Mouse (Mus musculus) heart, postnatal 0 days (tissue): ENCODE results near the gene Zbtb1. TPM values are rescaled to one million over a fixed set of nuclear protein-coding genes. Genes with fewer than 3 reads are reported as not detected.
A peak's percentile ranks its signal among the peaks of the same experiment; 100 is the strongest.

Experiments used
- ATAC-seq: fragments of 200-750 bp; cut with Nextera tagmentation; 2 replicates; pipeline ENCODE4 v1.8.0; 2017; ENCODE audit warnings: low read depth, moderate number of reproducible peaks, moderate library complexity; ENCODE audit not compliant: insufficient read depth
- DNase-seq: peaks from one replicate; pipeline ENCODE4 v3.0.0-alpha.2; 2016; ENCODE audit warnings: low spot score
- H3K27ac ChIP-seq: fragments of 300-500 bp; sonication (generic); 2 replicates; pipeline ENCODE4 v1.5.1; 2014; ENCODE audit warnings: low read depth, mild to moderate bottlenecking
- H3K27me3 ChIP-seq: fragments of 300-500 bp; sonication (generic); 2 replicates; pipeline ENCODE4 v1.6.1; 2014; ENCODE audit warnings: low read length, mixed read lengths; ENCODE audit not compliant: control insufficient read depth, insufficient read depth
- H3K36me3 ChIP-seq: fragments of 300-500 bp; sonication (generic); replicated peaks from 2 replicates; pipeline ENCODE4 v1.6.1; 2014; ENCODE audit warnings: low read length, mixed read lengths; ENCODE audit not compliant: control insufficient read depth, insufficient read depth
- H3K4me1 ChIP-seq: fragments of 300-500 bp; sonication (generic); 2 replicates; pipeline ENCODE4 v1.6.1; 2014; ENCODE audit warnings: antibody characterized with exemption; ENCODE audit not compliant: control insufficient read depth, insufficient read depth
- H3K4me2 ChIP-seq: fragments of 300-500 bp; sonication (generic); 2 replicates; pipeline ENCODE4 v1.6.1; 2014; ENCODE audit warnings: low read depth, mild to moderate bottlenecking, low read length, moderate library complexity
- H3K4me3 ChIP-seq: fragments of 300-500 bp; sonication (generic); 2 replicates; pipeline ENCODE4 v1.5.1; 2014; ENCODE audit warnings: low read depth, low read length
- H3K9ac ChIP-seq: fragments of 300-500 bp; sonication (generic); replicated peaks from 2 replicates; pipeline ENCODE4 v1.6.1; 2014; ENCODE audit warnings: low read depth, low read length, mixed read lengths
- H3K9me3 ChIP-seq: fragments of 300-500 bp; sonication (generic); replicated peaks from 2 replicates; pipeline ENCODE4 v1.6.1; 2016; ENCODE audit warnings: low read length; ENCODE audit not compliant: control insufficient read depth
- CTCF ChIP-seq: IDR thresholded peaks from 2 replicates; pipeline ENCODE4 v1.5.1; 2016; ENCODE audit warnings: antibody characterized with exemption, control low read depth, low read depth
- EP300 ChIP-seq: IDR thresholded peaks from 2 replicates; pipeline ENCODE4 v1.6.1; 2016; ENCODE audit warnings: antibody characterized with exemption, low read depth
- WGBS: fragments of 180-500 bp; shearing (Covaris S2); extraction: QIAGEN DNeasy Blood & Tissue Kit; methylation state at CpG from one replicate; pipeline ENCODE4 v1.1.7; 2014; 5-methylcytosine and 5-hydroxymethylcytosine counted together
- polyA plus RNA-seq: library from polyadenylated mRNA; unstranded; fragments of >200 nt; fragmentation: Nextera tagmentation; extraction: Ambion mirVana; gene quantifications from 2 replicates; pipeline ENCODE4 v1.2.1, GENCODE M21; 2015
- total RNA-seq: library from RNA; depleted of rRNA; stranded (reverse); fragments of >200 nt; gene quantifications from 2 replicates; pipeline ENCODE4 v1.2.3, GENCODE M21; 2014; ENCODE audit warnings: low replicate concordance

Gene Zbtb1
- total and polyA plus RNA-seq, 2 experiments from 2014 or later, result 4.6 to 5.0 TPM

GRCm38 (mm10) chr12:76376649-76377048 is 6.6 kb downstream of the Zbtb1 start:
- no peak overlapping the region for H3K27ac ChIP-seq
- no peak overlapping the region for H3K4me3 ChIP-seq
- TF ChIP-seq EP300, result no peak
- TF ChIP-seq CTCF, result peak; percentile 63
- 0 out of 2 replicates have a peak, but pooled peaks cover 5% of the 10 kb centered on the region for H3K36me3 ChIP-seq
- no peaks in the 10 kb centered on the region for H3K9me3 ChIP-seq
- H3K27me3 ChIP-seq, result no peaks in the 10 kb centered on the region
- H3K4me2 ChIP-seq, result no peak overlapping the region
- peak; percentile 52 for ATAC-seq
- peaks cover 25% of the 10 kb centered on the region for H3K4me1 ChIP-seq
- 49% methylated on average over 7 of the region's 7 CpGs for WGBS
- no peak overlapping the region for H3K9ac ChIP-seq
- no peak for DNase-seq

GRCm38 (mm10) chr12:76377059-76377458 is 7.0 kb downstream of the Zbtb1 start:
- TF ChIP-seq CTCF, result no peak
- TF ChIP-seq EP300, result no peak
- H3K9me3 ChIP-seq, result no peaks in the 10 kb centered on the region
- H3K4me3 ChIP-seq, result no peak overlapping the region
- no peaks in the 10 kb centered on the region for H3K27me3 ChIP-seq
- DNase-seq, result no peak
- no peak overlapping the region for H3K4me2 ChIP-seq
- 97% methylated on average over 6 of the region's 6 CpGs for WGBS
- ATAC-seq, result no peak
- H3K9ac ChIP-seq, result no peak overlapping the region
- 0 out of 2 replicates have a peak, but pooled peaks cover 7% of the 10 kb centered on the region for H3K36me3 ChIP-seq
- peaks cover 21% of the 10 kb centered on the region for H3K4me1 ChIP-seq
- H3K27ac ChIP-seq, result 0 out of 2 replicates have a peak overlapping the region, but pooled peaks have one; percentile 1

- ATAC-seq (no peak), DNase-seq (no peak)
- Histone ChIP-seq H3K4me2 (no peak overlapping the region), H3K27ac (0 out of 2 replicates have a peak overlapping the region, but pooled peaks have one; percentile 21), H3K36me3 (0 out of 2 replicates have a peak, but pooled peaks cover 7% of the 10 kb centered on the region), H3K9me3 (no peaks in the 10 kb centered on the region), H3K9ac (no peak overlapping the region), H3K4me1 (peaks cover 14% of the 10 kb centered on the region), H3K27me3 (no peaks in the 10 kb centered on the region), H3K4me3 (no peak overlapping the region)
- TF ChIP-seq CTCF, result no peak
- TF ChIP-seq EP300, result no peak
- WGBS, result 84% methylated on average over 3 of the region's 3 CpGs
These were observed 7.7 kb downstream of the Zbtb1 start for GRCm38 (mm10) chr12:76377726-76378125.

- 0 out of 2 replicates have a peak, but pooled peaks cover 7% of the 10 kb centered on the region for H3K36me3 ChIP-seq
- no peak overlapping the region for H3K9ac ChIP-seq
- H3K4me2 ChIP-seq, result no peak overlapping the region
- no peak overlapping the region for H3K4me3 ChIP-seq
- ATAC-seq (peak; percentile 61; the same call in 1 of the 2 replicates), DNase-seq (no peak)
- WGBS, result 59% methylated on average over 5 of the region's 5 CpGs
- peaks cover 14% of the 10 kb centered on the region for H3K4me1 ChIP-seq
- TF ChIP-seq EP300 (no peak), CTCF (no peak)
- H3K9me3 ChIP-seq, result no peaks in the 10 kb centered on the region
- no peaks in the 10 kb centered on the region for H3K27me3 ChIP-seq
- H3K27ac ChIP-seq, result 0 out of 2 replicates have a peak overlapping the region, but pooled peaks have one; percentile 57
These were observed 8.5 kb downstream of the Zbtb1 start for GRCm38 (mm10) chr12:76378556-76378955.

GRCm38 (mm10) chr12:76380151-76380550 is 10.1 kb downstream of the Zbtb1 start:
- no peak for TF ChIP-seq CTCF
- TF ChIP-seq EP300, result no peak
- 56% methylated on average over 7 of the region's 7 CpGs for WGBS
- Histone ChIP-seq H3K4me1 (peaks cover 13% of the 10 kb centered on the region), H3K36me3 (peaks cover 11% of the 10 kb centered on the region), H3K9ac (no peak overlapping the region), H3K9me3 (no peaks in the 10 kb centered on the region), H3K4me2 (no peak overlapping the region), H3K27ac (no peak overlapping the region), H3K4me3 (no peak overlapping the region), H3K27me3 (no peaks in the 10 kb centered on the region)
- no peak for ATAC-seq
- DNase-seq, result no peak

- no peak overlapping the region for H3K9ac ChIP-seq
- no peaks in the 10 kb centered on the region for H3K27me3 ChIP-seq
- H3K4me1 ChIP-seq, result no peaks in the 10 kb centered on the region
- 87% methylated on average over 8 of the region's 8 CpGs for WGBS
- TF ChIP-seq CTCF (no peak), EP300 (no peak)
- H3K9me3 ChIP-seq, result no peaks in the 10 kb centered on the region
- H3K27ac ChIP-seq, result no peak overlapping the region
- H3K4me2 ChIP-seq, result no peak overlapping the region
- H3K4me3 ChIP-seq, result no peak overlapping the region
- H3K36me3 ChIP-seq, result peaks cover 46% of the 10 kb centered on the region
- ATAC-seq, result no peak
- no peak for DNase-seq
These were observed 15.3 kb downstream of the Zbtb1 start for GRCm38 (mm10) chr12:76385342-76385741.
